Mouse (Mus musculus) layer of hippocampus, postnatal 10 days (tissue): ENCODE measurements at regions not wholly inside any gene's neighbourhood (a gene's known extent, or its start where the extent isn't known, plus 50 kb on each side); places are given as distances from the start of the nearest gene placed in this dataset.
A peak's percentile ranks its signal among the peaks of the same experiment; 100 is the strongest.

Experiments
- DNase-seq, 2 experiments: peaks; one replicate each; pipeline ENCODE4 v3.0.0; 2021; ENCODE audit warnings: low spot score in 2 of 2

GRCm38 (mm10) chr5:133314031-133314430 is 770.9 kb upstream of the Auts2 start:
- DNase-seq, result no peak

- peak; percentile 46 to 63 for DNase-seq
Observed at GRCm38 (mm10) chr5:133310979-133311890, 768.1 kb upstream of the Auts2 start.

- no peak for DNase-seq
Observed at GRCm38 (mm10) chr5:133267887-133268286, 724.7 kb upstream of the Auts2 start.

- DNase-seq, result no peak
Observed at GRCm38 (mm10) chr5:133267356-133267755, 724.2 kb upstream of the Auts2 start.

- DNase-seq, result peak; percentile 11 to 29
Observed at GRCm38 (mm10) chr5:133264976-133265375, 721.8 kb upstream of the Auts2 start.

- DNase-seq, result no peak
Observed at GRCm38 (mm10) chr5:133218801-133219200, 675.7 kb upstream of the Auts2 start.

- no peak for DNase-seq
Observed at GRCm38 (mm10) chr5:133198546-133198945, 655.4 kb upstream of the Auts2 start.

- DNase-seq, result no peak
Observed at GRCm38 (mm10) chr5:133189798-133190571, 646.8 kb upstream of the Auts2 start.

GRCm38 (mm10) chr5:133175636-133176035 is 632.5 kb upstream of the Auts2 start:
- DNase-seq, result peak; percentile 34 to 57

GRCm38 (mm10) chr5:133173155-133173723 is 630.1 kb upstream of the Auts2 start:
- peak; percentile 13 to 29 for DNase-seq

- DNase-seq, result no peak
Observed at GRCm38 (mm10) chr5:133172686-133173085, 629.5 kb upstream of the Auts2 start.

GRCm38 (mm10) chr5:133171266-133171665 is 628.1 kb upstream of the Auts2 start:
- no peak for DNase-seq

GRCm38 (mm10) chr5:133167576-133167975 is 624.4 kb upstream of the Auts2 start:
- DNase-seq, result no peak

GRCm38 (mm10) chr5:133167001-133167461 is 623.9 kb upstream of the Auts2 start:
- no peak for DNase-seq

GRCm38 (mm10) chr5:133156115-133156857 is 613.1 kb upstream of the Auts2 start:
- DNase-seq, result peak; percentile 17 to 26

GRCm38 (mm10) chr5:133145996-133146395 is 602.9 kb upstream of the Auts2 start:
- DNase-seq, result no peak

- DNase-seq, result no peak
Observed at GRCm38 (mm10) chr5:133143679-133144078, 600.5 kb upstream of the Auts2 start.

- no peak for DNase-seq
Observed at GRCm38 (mm10) chr5:133142401-133143115, 599.4 kb upstream of the Auts2 start.

- DNase-seq, result no peak
Observed at GRCm38 (mm10) chr5:133131042-133131441, 587.9 kb upstream of the Auts2 start.

- DNase-seq, result no peak
Observed at GRCm38 (mm10) chr5:133130316-133130715, 587.2 kb upstream of the Auts2 start.
